Mouse (Mus musculus) embryonic facial prominence, embryonic 14.5 days (tissue): ENCODE measurements at regions not wholly inside any gene's neighbourhood (a gene's known extent, or its start where the extent isn't known, plus 50 kb on each side); places are given as distances from the start of the nearest gene placed in this dataset.

Experiments used
- ATAC-seq: fragments of 200-750 bp; cut with Nextera tagmentation; 2 replicates; pipeline ENCODE4 v1.8.0; 2017; ENCODE audit warnings: low read depth, moderate number of reproducible peaks, moderate TSS enrichment
- DNase-seq: peaks from one replicate; pipeline ENCODE4 v3.0.0-alpha.2; 2015; ENCODE audit warnings: low spot score
- H3K27ac ChIP-seq: fragments of 300-500 bp; sonication (generic); replicated peaks from 2 replicates; pipeline ENCODE4 v1.5.1; 2014; ENCODE audit warnings: low read depth, mild to moderate bottlenecking, low read length, moderate library complexity
- H3K27me3 ChIP-seq: fragments of 300-500 bp; sonication (generic); replicated peaks from 2 replicates; pipeline ENCODE4 v1.6.1; 2014; ENCODE audit warnings: low read length; ENCODE audit not compliant: control insufficient read depth, insufficient read depth
- H3K36me3 ChIP-seq: fragments of 300-500 bp; sonication (generic); 2 replicates; pipeline ENCODE4 v1.6.1; 2014; ENCODE audit warnings: low read length, mixed read lengths; ENCODE audit not compliant: control insufficient read depth, insufficient read depth
- H3K4me1 ChIP-seq: fragments of 300-500 bp; sonication (generic); 2 replicates; pipeline ENCODE4 v1.6.1; 2014; ENCODE audit warnings: antibody characterized with exemption, low read length; ENCODE audit not compliant: control insufficient read depth, insufficient read depth
- H3K4me2 ChIP-seq: fragments of 300-500 bp; sonication (generic); 2 replicates; pipeline ENCODE4 v1.6.1; 2014; ENCODE audit warnings: low read depth, mild to moderate bottlenecking, low read length, moderate library complexity, mixed read lengths
- H3K4me3 ChIP-seq: fragments of 300-500 bp; sonication (generic); 2 replicates; pipeline ENCODE4 v1.5.1; 2014; ENCODE audit warnings: low read depth, mild to moderate bottlenecking, low read length
- H3K9ac ChIP-seq: fragments of 300-500 bp; sonication (generic); 2 replicates; pipeline ENCODE4 v1.6.1; 2014; ENCODE audit warnings: low read depth, mild to moderate bottlenecking, low read length, moderate library complexity, mixed read lengths
- H3K9me3 ChIP-seq: fragments of 300-500 bp; sonication (generic); 2 replicates; pipeline ENCODE4 v1.6.1; 2016; ENCODE audit warnings: low read length; ENCODE audit not compliant: control insufficient read depth
- WGBS: fragments of 180-500 bp; shearing (Covaris S2); extraction: QIAGEN DNeasy Blood & Tissue Kit; methylation state at CpG from one replicate; pipeline ENCODE4 v1.1.7; 2014; 5-methylcytosine and 5-hydroxymethylcytosine counted together

GRCm38 (mm10) chr2:92782621-92783020 lies 132.3 kb upstream of the Syt13 start:
- DNase-seq (no peak), ATAC-seq (no peak)
- Histone ChIP-seq H3K27me3 (no peaks in the 10 kb centered on the region), H3K27ac (no peak overlapping the region), H3K9me3 (no peaks in the 10 kb centered on the region), H3K4me1 (no peaks in the 10 kb centered on the region), H3K36me3 (no peaks in the 10 kb centered on the region), H3K4me2 (no peak overlapping the region), H3K9ac (no peak overlapping the region), H3K4me3 (no peak overlapping the region)
- 79% methylated on average over 4 of the region's 4 CpGs for WGBS

- Histone ChIP-seq H3K9ac (no peak overlapping the region), H3K9me3 (no peaks in the 10 kb centered on the region), H3K4me2 (no peak overlapping the region), H3K36me3 (no peaks in the 10 kb centered on the region), H3K4me1 (no peaks in the 10 kb centered on the region), H3K27me3 (no peaks in the 10 kb centered on the region), H3K27ac (no peak overlapping the region), H3K4me3 (no peak overlapping the region)
- ATAC-seq = no peak
- no peak for DNase-seq
- 46% methylated on average over 2 of the region's 2 CpGs for WGBS
Measured at GRCm38 (mm10) chr2:92784916-92785315, 130.0 kb upstream of the Syt13 start.

- Histone ChIP-seq H3K27ac (no peak overlapping the region), H3K4me1 (no peaks in the 10 kb centered on the region), H3K36me3 (no peaks in the 10 kb centered on the region), H3K9me3 (no peaks in the 10 kb centered on the region), H3K4me2 (no peak overlapping the region), H3K4me3 (no peak overlapping the region), H3K9ac (no peak overlapping the region), H3K27me3 (no peaks in the 10 kb centered on the region)
- ATAC-seq (no peak), DNase-seq (no peak)
- WGBS = 52% methylated on average over 4 of the region's 4 CpGs
Measured at GRCm38 (mm10) chr2:92787925-92788410, 126.9 kb upstream of the Syt13 start.

- DNase-seq (no peak), ATAC-seq (no peak)
- H3K9me3 ChIP-seq = no peaks in the 10 kb centered on the region
- no peaks in the 10 kb centered on the region for H3K4me1 ChIP-seq
- H3K36me3 ChIP-seq = no peaks in the 10 kb centered on the region
- H3K4me2 ChIP-seq = no peak overlapping the region
- WGBS = 80% methylated on average over 5 of the region's 5 CpGs
- no peak overlapping the region for H3K4me3 ChIP-seq
- H3K27ac ChIP-seq = no peak overlapping the region
- H3K9ac ChIP-seq = no peak overlapping the region
- H3K27me3 ChIP-seq = no peaks in the 10 kb centered on the region
Measured at GRCm38 (mm10) chr2:92788875-92789274, 126.0 kb upstream of the Syt13 start.

- Histone ChIP-seq H3K36me3 (no peaks in the 10 kb centered on the region), H3K4me2 (no peak overlapping the region), H3K27ac (no peak overlapping the region), H3K27me3 (no peaks in the 10 kb centered on the region), H3K9ac (no peak overlapping the region), H3K4me3 (no peak overlapping the region), H3K4me1 (no peaks in the 10 kb centered on the region), H3K9me3 (no peaks in the 10 kb centered on the region)
- WGBS = 87% methylated on average over 2 of the region's 2 CpGs
- ATAC-seq (no peak), DNase-seq (no peak)
Measured at GRCm38 (mm10) chr2:92790374-92790773, 124.5 kb upstream of the Syt13 start.

- no peaks in the 10 kb centered on the region for H3K27me3 ChIP-seq
- no peaks in the 10 kb centered on the region for H3K9me3 ChIP-seq
- no peak overlapping the region for H3K4me2 ChIP-seq
- H3K9ac ChIP-seq = no peak overlapping the region
- ATAC-seq (no peak), DNase-seq (no peak)
- no peak overlapping the region for H3K4me3 ChIP-seq
- H3K4me1 ChIP-seq = no peaks in the 10 kb centered on the region
- no peak overlapping the region for H3K27ac ChIP-seq
- H3K36me3 ChIP-seq = no peaks in the 10 kb centered on the region
- WGBS = 76% methylated on average over 4 of the region's 4 CpGs
Measured at GRCm38 (mm10) chr2:92799770-92800169, 115.1 kb upstream of the Syt13 start.

GRCm38 (mm10) chr2:92800667-92801066 lies 114.2 kb upstream of the Syt13 start:
- WGBS = 71% methylated on average over 5 of the region's 5 CpGs
- H3K4me1 ChIP-seq = peaks cover 6% of the 10 kb centered on the region; the same call in 1 of the 2 replicates

GRCm38 (mm10) chr2:92804916-92805315 lies 110.0 kb upstream of the Syt13 start:
- 60% methylated on average over 1 of the region's 1 CpGs for WGBS
- H3K9ac ChIP-seq = no peak overlapping the region
- ATAC-seq = no peak

More at GRCm38 (mm10) chr2:92800667-92801066, 114.2 kb upstream of the Syt13 start:
- Histone ChIP-seq H3K4me3 (no peak overlapping the region), H3K4me2 (no peak overlapping the region), H3K27ac (no peak overlapping the region), H3K36me3 (no peaks in the 10 kb centered on the region), H3K9ac (no peak overlapping the region), H3K9me3 (no peaks in the 10 kb centered on the region), H3K27me3 (no peaks in the 10 kb centered on the region)
- no peak for DNase-seq
- no peak for ATAC-seq

GRCm38 (mm10) chr2:92805761-92806160 lies 109.1 kb upstream of the Syt13 start:
- Histone ChIP-seq H3K4me1 (peaks cover 16% of the 10 kb centered on the region), H3K9ac (no peak overlapping the region), H3K4me2 (no peak overlapping the region), H3K27ac (0 out of 2 replicates have a peak overlapping the region, but pooled peaks have one; percentile 6), H3K27me3 (no peaks in the 10 kb centered on the region), H3K9me3 (no peaks in the 10 kb centered on the region), H3K36me3 (no peaks in the 10 kb centered on the region), H3K4me3 (no peak overlapping the region)
- ATAC-seq = no peak
- 21% methylated on average over 4 of the region's 4 CpGs for WGBS
- no peak for DNase-seq

More at GRCm38 (mm10) chr2:92804916-92805315, 110.0 kb upstream of the Syt13 start:
- no peaks in the 10 kb centered on the region for H3K9me3 ChIP-seq
- no peaks in the 10 kb centered on the region for H3K27me3 ChIP-seq
- H3K27ac ChIP-seq = no peak overlapping the region
- H3K4me3 ChIP-seq = no peak overlapping the region
- peaks cover 16% of the 10 kb centered on the region for H3K4me1 ChIP-seq
- H3K36me3 ChIP-seq = no peaks in the 10 kb centered on the region
- no peak for DNase-seq
- H3K4me2 ChIP-seq = no peak overlapping the region
